Comparison of ENCODE assay signal across 8 mouse cellular contexts in the genomic region with DNA sequence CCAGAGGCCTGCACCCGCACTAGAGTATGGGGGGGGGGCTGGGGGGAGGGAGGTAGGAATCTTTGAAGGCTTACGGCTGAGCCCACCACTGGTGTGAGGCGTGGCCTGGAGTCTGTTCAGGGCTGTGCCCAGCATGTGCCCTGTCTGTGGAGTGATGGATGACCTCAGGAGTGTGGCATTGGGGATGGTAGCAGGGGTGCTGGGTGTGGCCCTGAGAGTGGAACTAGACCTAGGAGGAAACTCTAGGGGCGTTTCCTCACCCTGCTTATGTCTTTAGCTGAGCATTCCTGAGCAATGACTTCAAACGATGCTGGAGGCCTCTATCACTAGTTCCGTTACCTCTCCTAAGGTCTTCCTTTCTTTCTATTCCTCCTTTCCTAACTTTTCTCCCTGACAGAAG. TPM values are rescaled to one million over a fixed set of nuclear protein-coding genes. Genes with fewer than 3 reads are reported as not detected.
DNase-seq lines count a peak whose midpoint lies in the region; ATAC-seq and TF ChIP-seq lines count a peak whose summit lies in the region.

No protein-coding gene starts in this region.

- no peak for TF ChIP-seq POLR2A in spleen, adult 2 months (IDR thresholded peaks at IDR 0.05; ENCODE audit: low read depth, low read length)

- H3K79me2 ChIP-seq in macrophage (ENCODE audit: inconsistent target), result peaks cover 55% of the 10 kb centered on the region

- H3K9me3 ChIP-seq in forebrain, postnatal 0 days (ENCODE audit: low read length), result no peaks in the 10 kb centered on the region
- H3K9me3 ChIP-seq in intestine, postnatal 0 days (ENCODE audit: control insufficient read depth), result no peaks in the 10 kb centered on the region

- H3K4me1 ChIP-seq in spleen, adult 2 months (ENCODE audit: control insufficient read depth, insufficient read depth, insufficient read length), result peaks cover 23% of the 10 kb centered on the region; the same call in 1 of the 2 replicates
- H3K4me1 ChIP-seq in forebrain, postnatal 0 days (ENCODE audit: insufficient read depth), result peaks cover 6% of the 10 kb centered on the region
- 0 out of 2 replicates have a peak, but pooled peaks cover 12% of the 10 kb centered on the region for H3K4me1 ChIP-seq in intestine, postnatal 0 days (replicated peaks; ENCODE audit: control insufficient read depth, insufficient read depth, low read length)

- no peaks in the 10 kb centered on the region for H3K36me3 ChIP-seq in spleen, adult 2 months (ENCODE audit: control insufficient read depth, insufficient read depth, low read length)
- H3K36me3 ChIP-seq in forebrain, postnatal 0 days (ENCODE audit: insufficient read depth), result peaks cover 10% of the 10 kb centered on the region
- no peaks in the 10 kb centered on the region for H3K36me3 ChIP-seq in intestine, postnatal 0 days (ENCODE audit: control insufficient read depth, insufficient read depth)
- H3K36me3 ChIP-seq in macrophage (ENCODE audit: inconsistent target), result no peaks in the 10 kb centered on the region

- WGBS in spleen, adult 2 months, result 58% methylated on average over 6 of the region's 6 CpGs
- WGBS in forebrain, postnatal 0 days, result 59% methylated on average over 6 of the region's 6 CpGs
- 20% methylated on average over 6 of the region's 6 CpGs for WGBS in intestine, postnatal 0 days
- WGBS in macrophage (ENCODE audit: missing documents), result 73% methylated on average over 6 of the region's 6 CpGs

- H3K27ac ChIP-seq in spleen, adult 2 months (ENCODE audit: insufficient read depth, low read length), result peak overlapping the region; percentile 40; the same call in 1 of the 2 replicates
- H3K27ac ChIP-seq in forebrain, postnatal 0 days (ENCODE audit: low read depth, low read length), result no peak overlapping the region
- peak overlapping the region; percentile 73 for H3K27ac ChIP-seq in intestine, postnatal 0 days (ENCODE audit: low read depth, low read length)
- peak overlapping the region; percentile 73 for H3K27ac ChIP-seq in macrophage

- TF ChIP-seq CTCF in spleen, adult 2 months (IDR thresholded peaks at IDR 0.05; ENCODE audit: extremely low read depth, insufficient read depth, insufficient read length, insufficient replicate concordance), result no peak
- TF ChIP-seq CTCF in forebrain, postnatal 0 days (IDR thresholded peaks at IDR 0.05; ENCODE audit: low read depth), result no peak
- no peak for TF ChIP-seq CTCF in intestine, postnatal 0 days (IDR thresholded peaks at IDR 0.05; ENCODE audit: low read depth)

- no peaks in the 10 kb centered on the region for H3K27me3 ChIP-seq in spleen, adult 2 months (ENCODE audit: control insufficient read depth, insufficient read depth, low read length)
- H3K27me3 ChIP-seq in forebrain, postnatal 0 days (ENCODE audit: insufficient read depth, low read length), result no peaks in the 10 kb centered on the region
- no peaks in the 10 kb centered on the region for H3K27me3 ChIP-seq in intestine, postnatal 0 days (replicated peaks; ENCODE audit: control insufficient read depth, insufficient read depth, low read length)

- ATAC-seq in forebrain, postnatal 0 days, result no peak
- no peak for ATAC-seq in intestine, postnatal 0 days

- H3K4me3 ChIP-seq in spleen, adult 2 months (ENCODE audit: extremely low read depth, insufficient read depth, insufficient read length), result peak overlapping the region; percentile 63; the same call in 1 of the 2 replicates
- H3K4me3 ChIP-seq in forebrain, postnatal 0 days (ENCODE audit: low read depth, low read length), result peak overlapping the region; percentile 4; the same call in 1 of the 2 replicates
- H3K4me3 ChIP-seq in intestine, postnatal 0 days (ENCODE audit: low read depth, low read length), result peak overlapping the region; percentile 53
- H3K4me3 ChIP-seq in macrophage (ENCODE audit: inconsistent target), result peak overlapping the region; percentile 74

- 0 out of 2 replicates have a peak overlapping the region, but pooled peaks have one; percentile 3 for H3K9ac ChIP-seq in forebrain, postnatal 0 days
- peak overlapping the region; percentile 65 for H3K9ac ChIP-seq in intestine, postnatal 0 days (ENCODE audit: low read depth, low read length)

- DNase-seq in spleen, adult 2 months (ENCODE audit: low read depth in 1 of 2, low spot score in 2 of 2), result no peak
- no peak for DNase-seq in spleen, adult 12 weeks (ENCODE audit: low spot score)
- no peak for DNase-seq in forebrain, postnatal 0 days
- DNase-seq in layer of hippocampus, adult 18-20 months (ENCODE audit: low spot score in 2 of 2), result no peak
- no peak for DNase-seq in cerebellum, adult 9-10 months
- no peak for DNase-seq in right cerebral cortex, postnatal 14 days

- H3K4me2 ChIP-seq in forebrain, postnatal 0 days (ENCODE audit: low read depth), result peak overlapping the region; percentile 84
- peak overlapping the region; percentile 73 for H3K4me2 ChIP-seq in intestine, postnatal 0 days (replicated peaks; ENCODE audit: low read depth)

RNA-seq across cellular contexts. Expression of a gene that starts 2.2 kb away (rescaled TPM):
- 4.8 and 5.7 TPM in 2 replicates for polyA plus RNA-seq in spleen, adult 2 months (2012; rRNA removed)
- total RNA-seq in forebrain, postnatal 0 days (2014; rRNA removed), result 10.2 and 17.3 TPM in 2 replicates
- 12.1 and 15.1 TPM in 2 replicates for polyA plus RNA-seq in forebrain, postnatal 0 days (2015; fragmentation: Nextera tagmentation; extraction: Ambion mirVana)
- 0.10 and 0.57 TPM in 2 replicates for polyA plus RNA-seq in intestine, postnatal 0 days (2015; fragmentation: Nextera tagmentation; extraction: Ambion mirVana)
- 1 to 10 TPM in 18 of 26 experiments, under 1 TPM in 8; 0.25 to 3.3 (median 1.6) TPM for total RNA-seq in macrophage (2018; cell fraction: chromatin; rRNA removed)
- total RNA-seq in macrophage (2018; cell fraction: cytosol; rRNA removed), result under 1 TPM in 15 of 26 experiments, not detected in 11; 0.03 to 0.22 (median 0.09) TPM
- 1 to 10 TPM in 9 of 26 experiments, under 1 TPM in 16, not detected in 1; 0.26 to 3.9 (median 0.89) TPM for total RNA-seq in macrophage (2018; cell fraction: nucleus; rRNA removed)
- polyA plus RNA-seq in macrophage (2018), result 0.11 to 0.19 TPM in 2 of 3 replicates, not detected in the other
- total RNA-seq in layer of hippocampus, adult 18-20 months (2021), result 100 to 1,000 TPM; 486 to 548 TPM

RNA-seq across cellular contexts. Expression of a gene that starts 2.3 kb away (rescaled TPM):
- 126 and 181 TPM in 2 replicates for polyA plus RNA-seq in spleen, adult 2 months (2012; rRNA removed)
- 16.2 and 22.3 TPM in 2 replicates for total RNA-seq in forebrain, postnatal 0 days (2014; rRNA removed)
- polyA plus RNA-seq in forebrain, postnatal 0 days (2015; fragmentation: Nextera tagmentation; extraction: Ambion mirVana), result 14.0 and 22.3 TPM in 2 replicates
- polyA plus RNA-seq in intestine, postnatal 0 days (2015; fragmentation: Nextera tagmentation; extraction: Ambion mirVana), result 71.3 and 75.3 TPM in 2 replicates
- total RNA-seq in macrophage (2018; cell fraction: chromatin; rRNA removed), result 10 to 100 TPM in 13 of 26 experiments, 1 to 10 TPM in 13; 4.0 to 35.3 (median 11.6) TPM
- 100 to 1,000 TPM in 13 of 26 experiments, 10 to 100 TPM in 13; 59.4 to 159 (median 102) TPM for total RNA-seq in macrophage (2018; cell fraction: cytosol; rRNA removed)
- total RNA-seq in macrophage (2018; cell fraction: nucleus; rRNA removed), result 100 to 1,000 TPM in 13 of 26 experiments, 10 to 100 TPM in 13; 42.3 to 219 (median 98.4) TPM
- polyA plus RNA-seq in macrophage (2018), result 75.5 to 128 TPM (median 99.0 TPM) in 3 replicates
- total RNA-seq in layer of hippocampus, adult 18-20 months (2021), result 10 to 100 TPM; 55.4 to 56.7 TPM

RNA-seq across cellular contexts. Expression of a gene that starts 41.6 kb away (rescaled TPM):
- polyA plus RNA-seq in spleen, adult 2 months (2012; rRNA removed), result 1.1 and 1.3 TPM in 2 replicates
- 73.4 and 78.9 TPM in 2 replicates for total RNA-seq in forebrain, postnatal 0 days (2014; rRNA removed)
- polyA plus RNA-seq in forebrain, postnatal 0 days (2015; fragmentation: Nextera tagmentation; extraction: Ambion mirVana), result 2.3 and 2.5 TPM in 2 replicates
- polyA plus RNA-seq in intestine, postnatal 0 days (2015; fragmentation: Nextera tagmentation; extraction: Ambion mirVana), result 0.63 and 0.86 TPM in 2 replicates
- 1 to 10 TPM in 1 of 26 experiments, not detected in 25; 4.0 TPM for total RNA-seq in macrophage (2018; cell fraction: chromatin; rRNA removed)
- total RNA-seq in macrophage (2018; cell fraction: cytosol; rRNA removed), result not detected
- total RNA-seq in macrophage (2018; cell fraction: nucleus; rRNA removed), result under 1 TPM in 1 of 26 experiments, not detected in 25; 0.62 TPM
- polyA plus RNA-seq in macrophage (2018), result not detected in 3 replicates
- total RNA-seq in layer of hippocampus, adult 18-20 months (2021), result 100 to 1,000 TPM; 134 to 148 TPM

RNA-seq across cellular contexts. Expression of a gene that starts 41.7 kb away (rescaled TPM):
- polyA plus RNA-seq in spleen, adult 2 months (2012; rRNA removed), result 0.46 and 0.63 TPM in 2 replicates
- not detected in 2 replicates for total RNA-seq in forebrain, postnatal 0 days (2014; rRNA removed)
- 0.04 and 0.05 TPM in 2 replicates for polyA plus RNA-seq in forebrain, postnatal 0 days (2015; fragmentation: Nextera tagmentation; extraction: Ambion mirVana)
- polyA plus RNA-seq in intestine, postnatal 0 days (2015; fragmentation: Nextera tagmentation; extraction: Ambion mirVana), result not detected in 2 replicates
- total RNA-seq in macrophage (2018; cell fraction: chromatin; rRNA removed), result not detected
- under 1 TPM in 3 of 26 experiments, not detected in 23; 0.04 to 0.05 (median 0.04) TPM for total RNA-seq in macrophage (2018; cell fraction: cytosol; rRNA removed)
- not detected for total RNA-seq in macrophage (2018; cell fraction: nucleus; rRNA removed)
- 0.07 TPM in 1 of 3 replicates, not detected in the others for polyA plus RNA-seq in macrophage (2018)
- total RNA-seq in layer of hippocampus, adult 18-20 months (2021), result under 1 TPM in 1 of 2 experiments, not detected in 1; 0.05 TPM

Comparison
In these comparisons a context has a peak if more than half of its experiments do, and no peak if none do; other contexts are left out.
1. H3K4me3 ChIP-seq: peak in every context shown above with its lines; median percentile 74 in macrophage; 63 in spleen, adult 2 months; 53 in intestine, postnatal 0 days; 4 in forebrain, postnatal 0 days.